Mouse (Mus musculus) ovary, postnatal 10 days (tissue): ENCODE results near the gene Rnf216.

Experiments used
- DNase-seq: peaks from one replicate; pipeline ENCODE4 v3.0.0; 2022; ENCODE audit warnings: low spot score

Rnf216 gene

GRCm38 (mm10) chr5:143053132-143053972, 59.4 kb downstream of the Rnf216 start:
- DNase-seq = no peak

GRCm38 (mm10) chr5:143052677-143053076, 60.1 kb downstream of the Rnf216 start:
- no peak for DNase-seq

GRCm38 (mm10) chr5:143051851-143052250, 60.9 kb downstream of the Rnf216 start:
- DNase-seq = no peak

GRCm38 (mm10) chr5:143050273-143050672, 62.5 kb downstream of the Rnf216 start:
- no peak for DNase-seq

GRCm38 (mm10) chr5:143049746-143050145, 63.0 kb downstream of the Rnf216 start:
- DNase-seq = no peak

GRCm38 (mm10) chr5:143049013-143049385, 63.8 kb downstream of the Rnf216 start:
- DNase-seq = no peak

GRCm38 (mm10) chr5:143048232-143049012, 64.4 kb downstream of the Rnf216 start:
- no peak for DNase-seq

- DNase-seq = no peak
These were observed 65.2 kb downstream of the Rnf216 start for GRCm38 (mm10) chr5:143047586-143047985.

GRCm38 (mm10) chr5:143043902-143044301, 68.9 kb downstream of the Rnf216 start:
- DNase-seq = no peak

GRCm38 (mm10) chr5:143043285-143043684, 69.5 kb downstream of the Rnf216 start:
- no peak for DNase-seq

- no peak for DNase-seq
These were observed 74.0 kb downstream of the Rnf216 start for GRCm38 (mm10) chr5:143038794-143039193.

GRCm38 (mm10) chr5:143037201-143037600, 75.6 kb downstream of the Rnf216 start:
- no peak for DNase-seq

GRCm38 (mm10) chr5:143036052-143036451, 76.7 kb downstream of the Rnf216 start:
- DNase-seq = no peak

- DNase-seq = no peak
These were observed 77.5 kb downstream of the Rnf216 start for GRCm38 (mm10) chr5:143035271-143035670.

- no peak for DNase-seq
These were observed 78.7 kb downstream of the Rnf216 start for GRCm38 (mm10) chr5:143034108-143034507.

- DNase-seq = no peak
These were observed 79.5 kb downstream of the Rnf216 start for GRCm38 (mm10) chr5:143033277-143033676.

- no peak for DNase-seq
These were observed 80.1 kb downstream of the Rnf216 start for GRCm38 (mm10) chr5:143032639-143033146.

GRCm38 (mm10) chr5:143031681-143032080, 81.1 kb downstream of the Rnf216 start:
- DNase-seq = no peak

- DNase-seq = no peak
These were observed 81.6 kb downstream of the Rnf216 start for GRCm38 (mm10) chr5:143031193-143031592.

- no peak for DNase-seq
These were observed 88.9 kb downstream of the Rnf216 start for GRCm38 (mm10) chr5:143023887-143024286.

- no peak for DNase-seq
These were observed 89.8 kb downstream of the Rnf216 start for GRCm38 (mm10) chr5:143022956-143023355.

GRCm38 (mm10) chr5:143017401-143017800, 95.4 kb downstream of the Rnf216 start:
- DNase-seq = no peak

- DNase-seq = no peak
These were observed 103.4 kb downstream of the Rnf216 start for GRCm38 (mm10) chr5:143009383-143009782.
